Mouse (Mus musculus): ENCODE data around the gene Cd48.
"Not testable (repeated sequence)": the region's sequence is repeated elsewhere in the genome, so short reads cannot be mapped to it uniquely, and the experiment has no call there.

The Cd48 gene

DNA sequence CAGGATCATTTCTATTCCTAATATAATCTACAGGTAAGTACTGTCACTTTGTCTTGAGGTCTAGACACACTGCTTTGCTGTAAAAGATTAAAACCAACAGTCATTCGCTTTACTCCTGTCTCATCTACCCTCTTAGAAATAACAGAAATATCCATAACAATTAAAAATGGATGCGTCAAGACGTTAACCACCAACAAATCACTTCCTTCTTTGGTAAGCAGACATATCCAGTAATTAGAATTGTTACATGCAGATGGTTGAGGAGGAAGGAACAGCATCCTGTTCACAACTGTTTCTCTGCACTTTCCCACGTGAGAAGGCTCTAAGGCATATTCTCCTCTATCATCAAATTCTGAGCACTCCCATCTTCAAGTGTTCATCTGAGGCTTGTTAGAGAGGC, 5.5 kb downstream of the Cd48 start:
- no peak for DNase-seq (ENCODE audit: low read depth in 2 of 2, low spot score in 2 of 2)

- no peak for DNase-seq (ENCODE audit: low read depth in 2 of 2, low spot score in 2 of 2)
These were observed 12.1 kb downstream of the Cd48 start for GRCm38 (mm10) chr1:171693918-171694317.

DNA sequence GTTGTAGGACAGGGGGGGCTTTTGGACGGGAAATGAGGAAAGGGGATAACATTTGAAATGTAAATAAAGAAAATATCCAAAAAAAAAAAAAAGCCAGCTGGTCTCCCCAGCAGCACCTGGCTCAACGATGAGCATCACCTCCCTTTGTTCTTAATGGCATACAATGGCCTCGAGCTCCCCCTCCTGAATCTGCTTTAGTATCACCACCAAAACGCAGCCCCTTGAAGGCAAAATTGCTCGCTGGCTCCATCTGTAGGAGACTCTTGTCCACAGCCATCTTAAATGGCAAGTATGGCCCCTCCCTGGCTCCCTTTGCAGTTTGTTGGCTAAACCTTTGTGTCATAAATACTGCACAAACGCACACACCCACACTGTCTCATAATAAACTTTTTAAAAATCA, 17.2 kb downstream of the Cd48 start:
- peak; percentile 83 to 90 for DNase-seq (ENCODE audit: low read depth in 2 of 2, low spot score in 2 of 2)

DNA sequence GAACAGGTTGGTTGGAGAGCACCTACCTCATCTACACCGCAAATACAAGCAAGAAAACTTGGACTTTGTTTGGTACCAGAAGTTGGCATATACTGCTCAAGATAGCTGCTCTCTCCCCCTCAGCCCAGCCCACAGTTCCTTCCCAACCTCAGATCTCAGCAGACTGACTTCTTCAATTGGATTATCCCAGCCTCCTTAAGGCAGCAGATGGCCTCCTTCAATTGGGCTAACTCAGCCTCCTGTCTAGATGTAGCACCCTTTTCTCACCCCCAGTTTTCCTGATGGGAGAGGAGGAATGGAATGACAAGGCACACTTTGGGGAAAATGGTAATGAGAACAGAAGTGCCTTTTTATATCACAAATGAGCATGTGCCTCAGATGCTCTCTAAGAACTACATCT, 31.9 kb downstream of the Cd48 start:
- not testable (repeated sequence) for DNase-seq (ENCODE audit: low read depth in 2 of 2, low spot score in 2 of 2)

- no peak for DNase-seq (ENCODE audit: low read depth in 2 of 2, low spot score in 2 of 2)
These were observed 33.6 kb downstream of the Cd48 start for GRCm38 (mm10) chr1:171715434-171715833.

DNA sequence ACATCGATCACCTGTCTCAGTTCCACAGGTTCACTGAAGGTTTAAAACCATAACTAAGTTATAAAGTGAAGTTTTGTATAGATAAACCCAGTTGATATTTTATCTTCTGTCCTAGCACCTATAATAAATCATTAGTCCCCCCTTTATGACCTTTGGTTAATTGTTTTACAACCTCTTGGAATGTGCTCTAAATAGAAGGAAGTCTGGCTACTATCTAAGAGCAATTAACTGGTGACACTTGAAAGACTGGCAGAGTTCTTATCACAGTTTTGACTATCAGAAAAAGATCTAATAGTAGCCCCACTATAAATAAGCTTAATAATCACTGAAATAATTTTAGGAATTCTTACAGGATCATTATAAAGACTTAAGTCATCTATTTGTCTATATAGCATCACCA, 34.4 kb downstream of the Cd48 start:
- DNase-seq (ENCODE audit: low read depth in 2 of 2, low spot score in 2 of 2), result no peak

DNA sequence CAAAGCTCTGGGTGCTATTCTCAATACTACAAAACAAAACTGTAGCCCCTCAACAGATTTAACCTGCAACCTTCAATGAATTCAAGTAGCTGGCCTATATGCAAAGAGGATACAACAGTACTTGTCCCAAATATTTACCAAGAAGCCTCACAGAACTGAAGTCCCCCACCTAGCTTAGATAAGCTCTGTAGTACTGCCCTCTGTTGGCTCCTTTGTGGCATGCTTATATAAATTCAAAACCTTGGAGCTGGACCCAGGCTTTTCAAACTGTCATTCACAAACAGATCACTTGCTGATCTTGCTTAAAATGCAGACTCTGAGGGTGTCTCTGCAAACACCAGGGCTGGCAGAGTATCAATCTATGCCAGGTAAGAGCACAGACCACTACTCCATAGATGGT, 49.4 kb downstream of the Cd48 start:
- no peak for DNase-seq (ENCODE audit: low read depth in 2 of 2, low spot score in 2 of 2)

DNA sequence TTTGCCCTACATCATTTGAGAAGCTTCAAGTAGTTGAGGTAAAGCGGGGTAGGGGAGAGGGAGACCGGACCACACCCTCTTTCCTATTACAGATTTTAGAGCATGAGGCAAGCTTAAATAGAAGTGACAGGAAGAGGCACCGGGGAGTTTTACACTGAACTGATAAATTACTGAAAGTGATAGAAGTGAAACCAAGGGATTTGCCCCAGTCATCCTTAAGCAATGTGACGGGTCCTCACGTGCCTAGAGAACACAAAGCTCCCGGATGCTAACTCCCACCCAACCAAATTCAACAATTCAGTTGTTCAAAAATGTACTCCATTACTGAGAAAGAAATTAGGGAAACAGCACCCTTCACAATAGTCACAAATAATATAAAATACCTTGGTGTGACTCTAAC, 53.1 kb downstream of the Cd48 start:
- no peak for DNase-seq (ENCODE audit: low read depth in 2 of 2, low spot score in 2 of 2)

DNA sequence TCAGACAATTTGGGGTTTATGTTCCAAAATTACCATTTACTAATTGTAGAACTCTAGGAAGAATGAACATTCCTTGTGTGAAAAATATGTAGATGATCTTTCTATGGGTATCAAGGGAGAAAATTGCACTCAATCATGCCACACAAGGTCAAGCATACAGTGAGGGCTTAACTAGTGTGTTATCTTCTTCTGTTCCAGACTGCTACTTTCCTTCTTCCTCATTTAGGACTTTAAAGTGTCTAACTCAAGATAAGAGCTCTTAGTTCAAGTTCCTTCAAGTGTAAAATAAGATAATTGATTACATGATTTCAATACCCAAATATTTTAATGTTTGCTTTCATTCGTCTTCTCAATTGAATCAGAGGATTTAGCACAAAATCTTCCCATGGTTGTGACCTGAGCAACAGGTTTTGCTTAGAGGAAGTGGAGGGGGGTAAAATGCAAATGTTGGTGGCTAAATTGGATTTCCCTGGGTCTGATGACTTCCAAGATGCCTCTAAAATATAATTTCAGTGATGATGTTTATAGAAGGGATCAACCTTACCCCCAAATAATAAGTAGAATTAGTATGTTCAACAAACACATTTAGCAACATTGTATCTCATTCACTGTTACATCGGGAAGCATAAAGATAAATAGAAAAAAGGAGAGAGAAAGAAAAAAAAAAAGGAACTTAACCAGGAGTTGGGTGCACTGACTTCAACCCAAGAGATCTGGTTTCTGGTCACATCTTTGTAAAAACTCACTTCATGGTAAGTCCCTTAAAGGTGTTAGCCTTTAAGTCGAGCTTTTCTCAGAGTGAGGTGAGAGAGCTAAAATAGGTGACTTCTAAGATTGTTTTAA, 66.5 kb downstream of the Cd48 start:
- DNase-seq (ENCODE audit: low read depth in 2 of 2, low spot score in 2 of 2), result no peak
